Mouse (Mus musculus) small intestine, adult 2 months (tissue): ENCODE measurements around the gene Lrrc17. TPM values are rescaled to one million over a fixed set of nuclear protein-coding genes. Genes with fewer than 3 reads are reported as not detected.
A peak's percentile ranks its signal among the peaks of the same experiment; 100 is the strongest.

Experiments
- H3K27ac ChIP-seq: fragments of 200-500 bp; 2 replicates; pipeline ENCODE4 v1.5.1; 2012; ENCODE audit warnings: low read depth, low read length, control low read depth, inconsistent platforms; ENCODE audit not compliant: insufficient read depth
- H3K27me3 ChIP-seq: fragments of 200-500 bp; 2 replicates; pipeline ENCODE4 v1.6.1; 2012; ENCODE audit warnings: mild to moderate bottlenecking, moderate library complexity, low read length, inconsistent platforms; ENCODE audit not compliant: control insufficient read depth, insufficient read depth
- H3K36me3 ChIP-seq: fragments of 200-500 bp; 2 replicates; pipeline ENCODE4 v1.6.1; 2012; ENCODE audit warnings: mild to moderate bottlenecking, low read length, control low read depth, inconsistent platforms; ENCODE audit not compliant: control insufficient read depth, insufficient read depth
- H3K4me1 ChIP-seq: fragments of 200-500 bp; 2 replicates; pipeline ENCODE4 v1.6.1; 2012; ENCODE audit warnings: low read length, inconsistent platforms, mixed read lengths; ENCODE audit not compliant: control insufficient read depth, insufficient read depth, insufficient read length
- H3K4me3 ChIP-seq: fragments of 200-500 bp; 2 replicates; pipeline ENCODE4 v1.5.1; 2012; ENCODE audit warnings: low read depth, mild to moderate bottlenecking, control low read depth, inconsistent platforms, low read length, moderate library complexity
- CTCF ChIP-seq: fragments of 200-500 bp; IDR thresholded peaks from 2 replicates; pipeline ENCODE4 v1.5.1; 2012; ENCODE audit warnings: low read depth, mild to moderate bottlenecking, control low read depth, inconsistent platforms, low read length, moderate library complexity, mixed read lengths; ENCODE audit not compliant: insufficient replicate concordance, insufficient read length; ENCODE audit errors: extremely low read depth
- POLR2A ChIP-seq: fragments of 200-500 bp; IDR thresholded peaks from 2 replicates; pipeline ENCODE4 v1.6.1; 2012; ENCODE audit warnings: low read depth, mild to moderate bottlenecking, control low read depth, inconsistent platforms, low read length, moderate library complexity
- WGBS: fragments of 180-500 bp; shearing (Covaris S2); methylation state at CpG from one replicate; pipeline ENCODE4 v1.1.7; 2018; 5-methylcytosine and 5-hydroxymethylcytosine counted together
- polyA plus RNA-seq: library from polyadenylated mRNA; depleted of rRNA; stranded (reverse); fragments of >200 nt; gene quantifications from 2 replicates; pipeline ENCODE4 v1.2.3, GENCODE M21; 2012

Lrrc17 gene
- polyA plus RNA-seq, 1 experiment, result 0.56 TPM

DNA sequence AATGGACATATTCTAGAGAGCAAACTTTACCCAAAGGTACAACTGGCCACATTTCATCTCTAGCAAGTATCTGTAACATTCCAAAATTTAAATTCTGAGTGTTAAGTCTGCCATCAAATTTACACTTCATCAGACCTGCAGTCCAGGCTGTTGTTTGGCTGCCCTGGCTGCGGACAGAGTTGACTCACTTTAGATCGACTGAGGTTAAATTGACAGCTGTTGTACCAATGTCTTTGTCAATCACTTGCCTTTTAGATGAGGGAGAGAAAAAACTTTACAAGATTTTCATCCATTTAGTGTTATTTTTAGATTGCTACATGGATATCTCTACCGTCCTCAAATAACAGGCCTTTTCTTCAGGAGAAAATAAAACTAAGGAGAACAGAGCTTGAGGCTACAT lies 24.2 kb upstream of the Lrrc17 start:
- Histone ChIP-seq H3K4me1 (no peaks in the 10 kb centered on the region), H3K36me3 (no peaks in the 10 kb centered on the region), H3K27ac (no peak overlapping the region), H3K4me3 (no peak overlapping the region), H3K27me3 (no peaks in the 10 kb centered on the region)
- no peak for TF ChIP-seq POLR2A
- TF ChIP-seq CTCF, result no peak
- 91% methylated on average over 3 of the region's 3 CpGs for WGBS

DNA sequence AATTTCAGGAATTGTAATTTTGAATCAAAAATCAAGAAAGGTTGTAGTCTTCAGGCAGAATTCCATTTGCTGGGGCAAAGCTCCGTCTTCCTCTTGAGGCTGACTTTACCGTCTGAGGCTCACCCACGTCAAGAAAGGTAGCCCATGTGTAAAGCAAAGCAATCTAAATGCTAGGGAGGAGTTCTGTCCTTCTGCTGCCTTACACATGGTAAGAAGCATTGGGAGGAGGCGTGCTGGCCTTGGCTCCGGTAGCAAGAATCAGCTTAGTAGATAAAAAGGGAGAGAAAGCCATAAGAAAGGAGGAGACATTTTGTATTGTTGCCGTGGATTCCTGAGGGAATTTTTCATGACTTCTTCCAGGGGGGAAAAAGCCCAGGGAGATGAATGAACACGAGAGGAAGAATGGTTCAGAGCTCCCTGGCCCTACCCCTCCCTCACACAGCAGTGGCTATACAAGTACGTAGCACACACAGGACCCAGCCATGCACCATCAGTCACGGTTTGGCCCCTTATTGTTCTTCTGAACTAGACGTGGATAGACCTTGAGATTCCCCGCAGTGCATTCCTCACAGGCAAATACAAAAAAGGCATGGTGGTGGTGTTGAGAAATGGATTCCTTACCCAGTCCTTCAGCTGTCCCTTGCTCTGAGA lies 16.4 kb upstream of the Lrrc17 start:
- Histone ChIP-seq H3K36me3 (no peaks in the 10 kb centered on the region), H3K27me3 (no peaks in the 10 kb centered on the region), H3K4me3 (no peak overlapping the region), H3K27ac (peak overlapping the region; percentile 49; the same call in 1 of the 2 replicates), H3K4me1 (no peaks in the 10 kb centered on the region; the same call in 1 of the 2 replicates)
- no peak for TF ChIP-seq CTCF
- no peak for TF ChIP-seq POLR2A
- WGBS, result 80% methylated on average over 11 of the region's 11 CpGs

DNA sequence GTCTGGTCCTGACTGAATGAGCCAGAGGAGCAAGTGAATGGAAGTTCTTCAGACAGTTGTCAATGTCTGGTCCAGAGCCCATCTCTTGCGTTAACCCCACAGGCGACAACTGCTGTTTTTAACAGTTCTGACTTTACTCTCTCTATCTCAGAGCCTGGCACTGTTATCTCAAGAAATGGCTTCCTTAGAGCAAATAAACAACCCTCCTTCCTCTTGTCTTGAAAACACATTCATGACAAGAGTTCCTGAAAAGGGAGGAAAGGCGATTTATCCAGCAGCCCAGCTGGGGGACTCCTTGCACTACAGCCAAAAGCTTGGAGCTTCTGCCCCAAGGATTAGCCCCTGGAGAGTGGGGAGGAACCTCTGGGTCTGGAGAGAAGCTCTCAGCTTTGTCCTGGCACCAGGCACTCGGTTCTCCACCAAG lies 15.9 kb upstream of the Lrrc17 start:
- H3K36me3 ChIP-seq, result no peaks in the 10 kb centered on the region
- H3K27me3 ChIP-seq, result no peaks in the 10 kb centered on the region
- peak overlapping the region; percentile 49; the same call in 1 of the 2 replicates for H3K27ac ChIP-seq
- H3K4me3 ChIP-seq, result no peak overlapping the region
- H3K4me1 ChIP-seq, result no peaks in the 10 kb centered on the region; the same call in 1 of the 2 replicates
- 51% methylated on average over 4 of the region's 4 CpGs for WGBS
- TF ChIP-seq POLR2A (no peak), CTCF (no peak)

DNA sequence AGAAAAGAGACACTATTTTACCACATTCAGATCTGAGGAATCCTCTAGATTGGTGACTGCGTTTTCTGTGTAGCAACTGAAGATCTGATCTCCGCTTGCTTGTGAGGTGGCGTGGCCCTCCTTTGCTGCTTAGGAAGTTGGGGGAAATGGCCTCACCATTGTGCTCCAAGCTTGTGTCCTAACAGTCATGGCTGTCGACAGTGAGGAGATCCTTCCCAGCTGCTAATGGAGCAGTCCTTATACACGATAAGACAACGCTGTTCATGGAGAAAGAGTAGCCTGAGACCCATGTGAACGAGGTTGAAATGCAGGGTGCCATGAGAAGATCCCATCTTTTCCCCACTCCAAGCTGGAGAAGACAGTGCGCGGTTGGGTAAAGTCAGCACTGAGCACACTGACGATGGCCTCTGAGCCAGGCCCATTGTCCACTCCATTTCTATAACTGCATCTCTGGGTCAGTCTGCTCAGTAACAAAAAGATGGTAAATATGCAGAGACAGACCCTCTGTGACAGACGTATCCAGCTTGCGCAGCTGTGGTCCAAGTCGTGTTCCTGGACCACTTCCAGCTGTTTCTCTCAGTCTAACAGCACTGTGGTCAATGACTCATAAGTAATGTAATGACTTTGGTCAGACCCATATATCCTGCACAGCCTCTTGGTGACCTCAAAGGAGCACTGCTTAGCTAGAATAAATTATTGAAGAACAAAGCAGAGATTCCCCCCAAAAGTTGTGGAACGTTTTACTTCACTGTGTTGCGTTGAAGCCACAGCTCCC lies 15.1 kb upstream of the Lrrc17 start:
- TF ChIP-seq CTCF (no peak), POLR2A (no peak)
- Histone ChIP-seq H3K36me3 (no peaks in the 10 kb centered on the region), H3K4me3 (no peak overlapping the region), H3K27me3 (no peaks in the 10 kb centered on the region), H3K4me1 (no peaks in the 10 kb centered on the region; the same call in 1 of the 2 replicates), H3K27ac (peak overlapping the region; percentile 67)
- 80% methylated on average over 15 of the region's 15 CpGs for WGBS

DNA sequence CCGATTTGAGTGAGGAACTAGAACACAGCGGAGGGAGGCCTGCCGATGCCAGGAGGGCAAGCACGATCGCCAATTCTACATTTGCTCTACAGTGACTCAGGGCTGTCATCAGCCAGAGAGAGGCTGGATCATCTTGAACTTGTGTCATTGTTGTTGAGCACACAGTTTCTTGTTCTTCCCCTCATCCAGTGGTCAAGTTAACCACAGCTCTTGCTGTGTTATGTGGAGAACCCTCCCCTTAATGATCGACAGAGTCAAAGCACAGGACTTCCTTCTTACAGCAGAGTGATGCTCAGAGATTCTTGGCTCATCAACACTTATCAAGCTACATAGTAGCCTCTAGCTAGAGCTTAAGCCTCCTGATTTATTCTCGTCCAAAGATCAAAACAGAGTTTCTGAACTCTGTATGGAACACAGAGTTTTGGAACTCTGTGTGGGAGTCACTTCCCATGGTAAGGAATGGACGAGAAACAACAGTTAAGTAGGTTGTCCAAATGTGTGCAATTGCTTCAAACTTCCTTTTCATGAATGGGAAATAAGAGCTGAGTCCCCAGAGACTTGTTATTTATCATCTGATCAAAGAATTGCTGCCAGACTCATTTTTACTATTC lies 14.1 kb upstream of the Lrrc17 start:
- Histone ChIP-seq H3K36me3 (no peaks in the 10 kb centered on the region), H3K27ac (no peak overlapping the region), H3K4me1 (no peaks in the 10 kb centered on the region; the same call in 1 of the 2 replicates), H3K4me3 (no peak overlapping the region), H3K27me3 (no peaks in the 10 kb centered on the region)
- no peak for TF ChIP-seq POLR2A
- no peak for TF ChIP-seq CTCF
- 85% methylated on average over 8 of the region's 8 CpGs for WGBS

DNA sequence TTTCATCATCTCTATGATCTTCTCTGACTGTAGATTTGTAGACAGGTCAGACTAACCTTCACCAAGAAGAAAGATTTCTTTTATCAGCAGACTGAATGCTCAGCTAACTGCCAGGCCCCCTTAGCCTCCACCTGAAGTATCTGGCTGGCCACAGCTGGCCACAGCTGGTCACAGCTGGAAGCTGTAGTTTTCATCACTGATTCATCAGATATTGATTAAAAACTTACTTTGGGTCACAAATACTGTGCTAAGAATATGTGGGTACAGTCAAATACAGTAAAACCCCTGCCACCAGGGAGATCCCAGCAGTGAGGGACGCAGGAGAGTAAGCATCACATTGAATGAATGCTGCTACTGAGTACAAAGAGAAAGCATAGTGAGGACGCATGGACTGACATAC lies 11.2 kb upstream of the Lrrc17 start:
- no peak overlapping the region for H3K4me3 ChIP-seq
- no peaks in the 10 kb centered on the region for H3K27me3 ChIP-seq
- H3K27ac ChIP-seq, result no peak overlapping the region
- 92% methylated on average over 2 of the region's 2 CpGs for WGBS
- no peaks in the 10 kb centered on the region for H3K36me3 ChIP-seq
- no peak for TF ChIP-seq POLR2A
- TF ChIP-seq CTCF, result no peak
- no peaks in the 10 kb centered on the region; the same call in 1 of the 2 replicates for H3K4me1 ChIP-seq

DNA sequence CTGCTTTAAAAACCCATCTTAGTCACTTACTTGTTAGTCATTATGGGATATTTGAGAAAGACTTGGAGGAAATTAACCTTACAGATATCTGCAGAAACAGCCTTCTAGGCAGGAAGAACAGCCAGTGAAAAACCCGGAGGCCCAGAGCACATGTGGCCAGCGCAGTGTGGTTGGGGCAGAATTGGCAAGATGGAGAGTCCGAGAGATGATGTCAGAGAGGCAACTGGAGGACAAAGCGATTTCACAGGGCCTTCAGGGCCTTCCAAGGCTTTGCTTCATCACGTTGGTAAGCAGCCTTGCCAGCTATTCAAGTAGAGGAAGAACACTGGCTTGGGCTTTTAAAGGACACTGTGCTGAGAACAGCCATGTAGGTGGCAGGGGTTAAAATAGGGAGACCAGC lies 10.4 kb upstream of the Lrrc17 start:
- TF ChIP-seq POLR2A, result no peak
- TF ChIP-seq CTCF, result no peak
- no peak overlapping the region for H3K27ac ChIP-seq
- 87% methylated on average over 5 of the region's 5 CpGs for WGBS
- no peak overlapping the region for H3K4me3 ChIP-seq
- no peaks in the 10 kb centered on the region for H3K36me3 ChIP-seq
- H3K27me3 ChIP-seq, result no peaks in the 10 kb centered on the region
- H3K4me1 ChIP-seq, result no peaks in the 10 kb centered on the region; the same call in 1 of the 2 replicates
